Mouse (Mus musculus): ENCODE measurements around the gene Slc10a7.

The Slc10a7 gene

GRCm38 (mm10) chr8:78626632-78627031 is 117.5 kb downstream of the Slc10a7 start:
- DNase-seq: no peak

- DNase-seq: no peak
Observed at GRCm38 (mm10) chr8:78627793-78628192, 118.6 kb downstream of the Slc10a7 start.

- no peak for DNase-seq
Observed at GRCm38 (mm10) chr8:78630414-78631164, 121.4 kb downstream of the Slc10a7 start.

GRCm38 (mm10) chr8:78633012-78633411 is 123.9 kb downstream of the Slc10a7 start:
- DNase-seq: no peak

GRCm38 (mm10) chr8:78634018-78634417 is 124.9 kb downstream of the Slc10a7 start:
- DNase-seq: no peak

GRCm38 (mm10) chr8:78634523-78635240 is 125.5 kb downstream of the Slc10a7 start:
- no peak for DNase-seq

GRCm38 (mm10) chr8:78635241-78635771 is 126.2 kb downstream of the Slc10a7 start:
- no peak for DNase-seq

GRCm38 (mm10) chr8:78641919-78642318 is 132.8 kb downstream of the Slc10a7 start:
- no peak for DNase-seq

- DNase-seq: no peak
Observed at GRCm38 (mm10) chr8:78642376-78642775, 133.2 kb downstream of the Slc10a7 start.

GRCm38 (mm10) chr8:78647000-78647656 is 138.0 kb downstream of the Slc10a7 start:
- no peak for DNase-seq

GRCm38 (mm10) chr8:78647846-78648245 is 138.7 kb downstream of the Slc10a7 start:
- DNase-seq: no peak

GRCm38 (mm10) chr8:78648918-78649317 is 139.8 kb downstream of the Slc10a7 start:
- peak; percentile 22 for DNase-seq

GRCm38 (mm10) chr8:78651670-78652069 is 142.5 kb downstream of the Slc10a7 start:
- no peak for DNase-seq

GRCm38 (mm10) chr8:78655351-78656045 is 146.4 kb downstream of the Slc10a7 start:
- no peak for DNase-seq

- peak; percentile 32 for DNase-seq
Observed at GRCm38 (mm10) chr8:78656700-78657370, 147.7 kb downstream of the Slc10a7 start.

GRCm38 (mm10) chr8:78658172-78658571 is 149.0 kb downstream of the Slc10a7 start:
- no peak for DNase-seq

GRCm38 (mm10) chr8:78659617-78660187 is 150.6 kb downstream of the Slc10a7 start:
- no peak for DNase-seq

GRCm38 (mm10) chr8:78664306-78664940 is 155.3 kb downstream of the Slc10a7 start:
- peak; percentile 21 for DNase-seq

- no peak for DNase-seq
Observed at GRCm38 (mm10) chr8:78667399-78667798, 158.3 kb downstream of the Slc10a7 start.

- no peak for DNase-seq
Observed at GRCm38 (mm10) chr8:78668206-78668605, 159.1 kb downstream of the Slc10a7 start.

- DNase-seq: no peak
Observed at GRCm38 (mm10) chr8:78670241-78670640, 161.1 kb downstream of the Slc10a7 start.
